Mouse (Mus musculus): ENCODE results near the gene Olfr828.

The Olfr828 gene

DNA sequence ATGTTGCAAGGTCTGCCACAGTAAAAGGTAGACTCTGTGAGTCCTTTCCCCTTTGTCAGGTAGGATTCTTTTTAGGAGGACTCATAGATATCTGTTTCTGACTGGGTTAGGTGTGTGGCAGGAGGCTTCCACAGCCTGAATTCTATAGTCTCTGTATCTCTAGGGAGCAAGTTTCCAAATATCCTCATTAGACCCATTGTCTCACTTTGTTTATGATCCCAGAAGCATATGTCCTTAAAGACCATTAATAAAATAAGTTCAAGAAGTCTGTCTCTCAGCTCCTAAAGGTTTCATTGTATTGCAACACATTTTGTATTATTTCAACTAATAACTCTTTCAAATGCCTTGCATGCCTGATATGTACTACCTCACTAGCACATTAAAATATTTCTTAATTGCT lies at the start of gene Olfr828:
TSS of gene Olfr828 (minus strand) at position 101 of the 400 bp plus-strand sequence.
- in situ Hi-C loops (cut with MboI; ENCODE audit: unreplicated experiment in 2 of 2): no loop called here

DNA sequence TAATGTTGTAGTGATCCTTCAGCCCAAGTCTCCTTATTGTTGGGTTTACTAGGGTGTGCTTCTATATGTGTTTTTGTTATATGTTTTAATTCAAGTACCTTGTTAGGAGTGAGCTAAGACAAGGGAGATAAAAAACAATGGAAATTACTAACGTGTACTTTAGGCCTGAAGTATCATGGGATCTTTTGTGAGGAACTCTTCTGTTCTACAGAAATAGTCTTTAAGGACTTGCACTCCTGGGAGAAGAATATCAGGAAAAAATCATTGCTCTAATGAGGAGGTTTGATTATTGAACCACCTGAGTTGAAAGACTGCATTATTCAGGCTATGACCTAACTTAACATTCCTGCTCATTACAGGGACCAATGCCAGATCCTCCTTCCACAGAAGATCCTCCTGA lies 35.3 kb upstream of the Olfr828 start, which contains the start of gene Olfr829:
TSS of gene Olfr829 (plus strand) at position 301 of the 400 bp plus-strand sequence.
- in situ Hi-C loops (cut with MboI; ENCODE audit: unreplicated experiment in 2 of 2): no loop called here

DNA sequence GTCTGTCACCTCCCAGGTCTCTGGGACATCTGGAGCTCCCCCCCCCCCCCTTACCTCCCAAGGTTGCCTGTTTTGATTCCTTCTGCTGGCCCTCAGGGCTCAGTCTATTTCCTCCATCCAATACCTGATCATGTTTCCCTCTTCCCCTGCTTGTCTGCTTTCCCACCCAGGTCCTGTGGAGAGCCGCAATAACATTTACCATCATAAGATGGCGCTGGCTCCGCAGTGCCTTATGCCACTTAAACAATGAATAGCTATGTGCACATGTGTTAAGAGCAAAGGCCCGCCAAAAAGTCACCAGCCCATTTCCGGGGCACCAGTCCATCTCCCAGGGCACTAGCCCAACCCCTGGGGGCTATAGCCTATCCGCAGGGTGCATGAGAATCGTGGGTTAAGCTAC lies 34.0 kb downstream of the Olfr828 start:
- in situ Hi-C loops (cut with MboI; ENCODE audit: unreplicated experiment in 2 of 2): no loop called here

DNA sequence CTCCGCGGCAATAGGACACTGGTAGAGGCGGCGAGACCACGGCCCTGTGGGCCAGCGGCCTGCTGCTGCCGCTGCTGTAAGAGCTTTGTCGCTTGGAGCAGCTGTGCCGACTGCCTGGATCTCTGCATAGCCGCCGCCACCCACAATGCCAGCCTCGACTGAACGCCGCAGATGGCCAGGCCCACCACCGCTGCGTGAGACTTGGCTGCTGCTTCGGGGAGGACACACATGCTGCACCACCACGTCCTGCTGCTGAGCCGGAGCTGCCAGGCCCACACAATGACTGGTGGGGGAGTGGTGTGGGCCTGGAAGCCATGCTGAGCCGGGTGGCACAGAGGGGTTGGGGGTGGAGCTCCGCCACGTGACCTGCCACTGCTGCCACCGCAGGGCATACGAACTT lies 39.9 kb downstream of the Olfr828 start:
- in situ Hi-C loops (cut with MboI; ENCODE audit: unreplicated experiment in 2 of 2): no loop called here

DNA sequence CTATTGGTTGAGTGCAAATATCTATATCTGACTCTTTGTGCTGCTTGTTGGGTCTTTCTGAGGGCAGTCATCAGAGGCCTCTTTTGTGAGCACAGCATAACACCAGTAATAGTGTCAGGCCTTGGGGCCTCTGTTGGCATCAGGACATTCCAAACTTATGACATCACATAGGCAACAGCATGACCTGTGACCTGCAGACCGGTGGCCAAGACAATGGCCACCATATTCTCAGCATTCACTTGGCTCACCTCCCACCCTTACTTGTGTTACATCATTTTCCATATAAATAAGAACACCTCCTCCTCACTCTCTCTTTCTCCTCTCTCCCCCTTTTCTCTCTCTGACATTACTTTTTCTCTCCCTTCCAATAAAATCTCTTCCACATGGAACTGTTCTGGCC lies 40.3 kb downstream of the Olfr828 start:
- in situ Hi-C loops (cut with MboI; ENCODE audit: unreplicated experiment in 2 of 2): no loop called here
